Mouse (Mus musculus) erythroblast, embryonic 14.5 days (primary cell): ENCODE measurements around the gene Depdc1a.

Experiments
- GATA1 ChIP-seq: IDR thresholded peaks from 2 replicates; pipeline ENCODE4 v1.6.1; 2012; ENCODE audit warnings: low read length, inconsistent platforms, mixed read lengths
- TAL1 ChIP-seq: IDR thresholded peaks from 3 replicates; pipeline ENCODE4 v1.6.1; 2012; ENCODE audit warnings: low read length, inconsistent platforms, mixed read lengths

- TF ChIP-seq TAL1 (no peak), GATA1 (no peak)
These were observed 17.8 kb upstream of the Depdc1a start for GRCm38 (mm10) chr3:159477250-159477962.
